Mouse (Mus musculus) kidney, postnatal 0 days (tissue): ENCODE data around the gene Nanp. TPM values are rescaled to one million over a fixed set of nuclear protein-coding genes. Genes with fewer than 3 reads are reported as not detected.

Source experiments
- ATAC-seq: fragments of 200-750 bp; cut with Nextera tagmentation; replicated peaks from 2 replicates; pipeline ENCODE4 v1.8.0; 2017; ENCODE audit warnings: low read depth, moderate number of reproducible peaks, moderate TSS enrichment, moderate library complexity; ENCODE audit not compliant: low FRiP score
- DNase-seq: peaks from one replicate; pipeline ENCODE4 v3.0.0-alpha.2; 2016; ENCODE audit warnings: low spot score
- H3K27ac ChIP-seq: fragments of 300-500 bp; sonication (generic); 2 replicates; pipeline ENCODE4 v1.5.1; 2014; ENCODE audit warnings: mild to moderate bottlenecking
- H3K27me3 ChIP-seq: fragments of 300-500 bp; sonication (generic); 2 replicates; pipeline ENCODE4 v1.6.1; 2014; ENCODE audit warnings: low read length, mixed read lengths; ENCODE audit not compliant: insufficient read depth
- H3K36me3 ChIP-seq: fragments of 300-500 bp; sonication (generic); 2 replicates; pipeline ENCODE4 v1.6.1; 2014; ENCODE audit warnings: low read length, mixed read lengths; ENCODE audit not compliant: insufficient read depth
- H3K4me1 ChIP-seq: fragments of 300-500 bp; sonication (generic); replicated peaks from 2 replicates; pipeline ENCODE4 v1.6.1; 2014; ENCODE audit warnings: antibody characterized with exemption, low read length, mixed read lengths; ENCODE audit not compliant: insufficient read depth
- H3K4me2 ChIP-seq: fragments of 300-500 bp; sonication (generic); 2 replicates; pipeline ENCODE4 v1.6.1; 2014; ENCODE audit warnings: mild to moderate bottlenecking, low read length, moderate library complexity, mixed read lengths
- H3K4me3 ChIP-seq: fragments of 300-500 bp; sonication (generic); replicated peaks from 2 replicates; pipeline ENCODE4 v1.5.1; 2014; ENCODE audit warnings: low read depth, low read length
- H3K9ac ChIP-seq: fragments of 300-500 bp; sonication (generic); 2 replicates; pipeline ENCODE4 v1.6.1; 2014; ENCODE audit warnings: low read depth, low read length
- H3K9me3 ChIP-seq: fragments of 300-500 bp; sonication (generic); replicated peaks from 2 replicates; pipeline ENCODE4 v1.6.1; 2016; ENCODE audit warnings: low read length, inconsistent platforms, mixed read lengths
- CTCF ChIP-seq: IDR thresholded peaks from 2 replicates; pipeline ENCODE4 v1.5.1; 2016; ENCODE audit warnings: antibody characterized with exemption, low read depth, mild to moderate bottlenecking, moderate library complexity
- WGBS: fragments of 180-500 bp; shearing (Covaris S2); extraction: QIAGEN DNeasy Blood & Tissue Kit; methylation state at CpG from one replicate; pipeline ENCODE4 v1.1.7; 2014; 5-methylcytosine and 5-hydroxymethylcytosine counted together
- polyA plus RNA-seq: library from polyadenylated mRNA; unstranded; fragments of >200 nt; fragmentation: Nextera tagmentation; extraction: Ambion mirVana; gene quantifications from 2 replicates; pipeline ENCODE4 v1.2.1, GENCODE M21; 2015

Gene Nanp
- polyA plus RNA-seq, 1 experiment from 2014 or later = 48.1 TPM

DNA sequence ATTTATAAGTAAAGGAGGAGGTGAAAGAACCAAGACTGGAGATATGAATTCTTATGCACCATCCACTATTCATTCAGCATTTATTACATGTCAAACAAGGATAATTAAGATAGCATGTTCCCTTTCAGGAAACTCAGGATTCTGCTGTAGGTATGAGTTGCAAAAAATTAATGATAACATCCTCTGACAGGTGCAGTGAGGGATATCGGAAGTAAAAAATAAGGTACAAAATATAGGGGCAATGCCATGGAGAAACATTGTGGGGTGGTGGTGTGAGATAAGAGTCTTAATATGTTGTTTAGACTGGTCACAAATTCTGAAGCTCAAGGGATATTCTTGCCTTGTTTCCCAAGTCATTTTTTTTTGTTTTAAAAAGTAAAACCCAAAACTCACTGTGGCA, 1.9 kb downstream of the Nanp start:
- ATAC-seq (no peak), DNase-seq (no peak)
- Histone ChIP-seq H3K4me2 (no peak overlapping the region), H3K4me1 (0 out of 2 replicates have a peak, but pooled peaks cover 7% of the 10 kb centered on the region), H3K27ac (no peak overlapping the region), H3K9me3 (no peaks in the 10 kb centered on the region), H3K27me3 (no peaks in the 10 kb centered on the region), H3K36me3 (no peaks in the 10 kb centered on the region), H3K9ac (no peak overlapping the region), H3K4me3 (no peak overlapping the region)
- 93% methylated on average over 1 of the region's 1 CpGs for WGBS
- TF ChIP-seq CTCF = no peak

DNA sequence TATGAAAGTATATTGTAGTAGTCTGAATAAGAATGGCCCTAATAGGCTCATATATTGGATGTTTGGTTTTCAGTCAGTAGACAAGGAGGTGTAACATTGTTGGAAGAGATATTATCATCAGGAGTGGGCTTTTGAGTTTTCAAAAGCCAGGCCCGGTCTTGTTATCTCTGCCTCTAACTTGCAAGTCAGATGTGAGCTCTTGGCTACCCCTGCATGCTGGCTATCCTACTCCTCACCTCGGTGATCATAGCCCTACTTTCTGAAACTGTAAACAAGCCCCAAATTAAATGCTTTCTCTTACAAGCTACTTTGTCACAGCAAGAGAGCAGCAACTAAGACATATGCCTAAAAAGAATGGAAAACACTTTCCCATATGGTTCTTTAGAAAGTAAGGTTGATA, 2.5 kb downstream of the Nanp start:
- 0 out of 2 replicates have a peak, but pooled peaks cover 7% of the 10 kb centered on the region for H3K4me1 ChIP-seq
- H3K36me3 ChIP-seq = no peaks in the 10 kb centered on the region
- DNase-seq = no peak
- no peak overlapping the region for H3K27ac ChIP-seq
- no peak for ATAC-seq
- no peak overlapping the region for H3K9ac ChIP-seq
- TF ChIP-seq CTCF = no peak
- no peak overlapping the region for H3K4me2 ChIP-seq
- no peaks in the 10 kb centered on the region for H3K9me3 ChIP-seq
- WGBS = 93% methylated on average over 2 of the region's 2 CpGs
- H3K4me3 ChIP-seq = no peak overlapping the region
- no peaks in the 10 kb centered on the region for H3K27me3 ChIP-seq

DNA sequence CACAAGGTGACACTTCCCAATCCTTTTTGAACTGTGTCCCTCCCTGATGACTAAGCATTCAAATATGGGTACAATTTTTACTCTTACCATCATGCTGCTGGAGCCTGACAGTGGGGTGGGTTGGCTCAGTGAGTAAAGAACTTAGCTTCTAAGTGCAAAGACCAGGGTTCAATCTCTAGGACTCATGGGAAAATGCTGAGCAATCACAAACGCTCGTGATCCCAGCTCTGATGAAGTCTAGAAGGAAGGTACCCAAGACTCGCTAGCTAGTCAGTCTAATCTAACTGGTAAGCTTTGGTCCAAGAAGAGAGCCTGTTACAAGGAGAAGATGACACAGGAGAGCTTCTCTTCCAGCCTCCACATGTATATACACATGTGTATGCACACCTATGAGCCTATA, 4.8 kb downstream of the Nanp start:
- H3K27ac ChIP-seq = no peak overlapping the region
- H3K4me3 ChIP-seq = no peak overlapping the region
- no peaks in the 10 kb centered on the region for H3K27me3 ChIP-seq
- ATAC-seq = no peak
- H3K36me3 ChIP-seq = no peaks in the 10 kb centered on the region
- TF ChIP-seq CTCF = no peak
- WGBS = 91% methylated on average over 3 of the region's 3 CpGs
- H3K4me1 ChIP-seq = 0 out of 2 replicates have a peak, but pooled peaks cover 7% of the 10 kb centered on the region
- H3K4me2 ChIP-seq = no peak overlapping the region
- H3K9ac ChIP-seq = no peak overlapping the region
- no peaks in the 10 kb centered on the region for H3K9me3 ChIP-seq
- no peak for DNase-seq

DNA sequence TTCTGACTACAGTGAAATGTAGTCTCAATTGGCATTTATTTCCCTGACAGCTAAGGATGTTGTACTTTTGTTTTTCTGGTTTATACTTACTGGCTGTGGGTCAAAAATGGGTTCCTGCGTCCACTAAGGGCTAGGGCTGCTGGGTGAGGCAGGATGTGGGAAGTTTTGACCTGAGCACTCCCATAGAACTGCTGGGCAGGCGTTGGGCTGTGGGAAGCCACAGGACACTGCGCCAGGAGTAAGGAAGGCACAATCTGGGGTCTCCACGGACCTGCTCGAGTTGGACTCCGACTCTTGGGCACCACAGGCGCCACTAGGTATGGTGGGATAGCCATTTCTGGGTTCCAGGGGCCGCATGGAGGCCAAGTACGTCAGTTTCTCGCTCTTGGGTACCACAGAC, 18.0 kb downstream of the Nanp start:
- TF ChIP-seq CTCF = no peak
- no peaks in the 10 kb centered on the region for H3K9me3 ChIP-seq
- no peak overlapping the region for H3K27ac ChIP-seq
- H3K4me3 ChIP-seq = no peak overlapping the region
- H3K9ac ChIP-seq = no peak overlapping the region
- H3K36me3 ChIP-seq = no peaks in the 10 kb centered on the region
- no peaks in the 10 kb centered on the region for H3K4me1 ChIP-seq
- H3K27me3 ChIP-seq = no peaks in the 10 kb centered on the region
- 89% methylated on average over 10 of the region's 10 CpGs for WGBS
- no peak overlapping the region for H3K4me2 ChIP-seq
- ATAC-seq (no peak), DNase-seq (no peak)

DNA sequence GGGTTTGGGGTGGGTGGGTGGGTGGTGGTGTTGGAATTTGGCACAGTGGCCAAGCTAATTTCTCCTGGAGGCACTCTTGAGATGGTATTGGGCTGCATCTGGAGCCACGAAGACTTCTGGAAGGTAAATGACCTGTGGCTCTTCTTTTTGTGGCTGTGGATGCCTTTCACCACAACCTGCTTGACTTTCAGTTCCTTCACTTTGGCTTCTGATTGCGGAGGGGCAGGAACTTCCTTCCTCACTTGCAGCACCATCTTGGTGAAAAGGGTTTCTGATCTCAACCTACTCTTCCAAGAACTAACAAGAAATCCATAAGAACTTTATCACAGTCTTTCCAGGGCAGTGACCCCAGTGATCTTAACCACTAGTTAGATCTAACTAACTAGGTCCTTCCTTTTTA, 23.9 kb downstream of the Nanp start:
- Histone ChIP-seq H3K4me3 (no peak overlapping the region), H3K27ac (no peak overlapping the region), H3K27me3 (no peaks in the 10 kb centered on the region), H3K36me3 (no peaks in the 10 kb centered on the region), H3K9me3 (no peaks in the 10 kb centered on the region), H3K4me1 (no peaks in the 10 kb centered on the region), H3K4me2 (no peak overlapping the region), H3K9ac (no peak overlapping the region)
- WGBS = 89% methylated on average over 2 of the region's 2 CpGs
- no peak for ATAC-seq
- DNase-seq = no peak
- TF ChIP-seq CTCF = no peak

DNA sequence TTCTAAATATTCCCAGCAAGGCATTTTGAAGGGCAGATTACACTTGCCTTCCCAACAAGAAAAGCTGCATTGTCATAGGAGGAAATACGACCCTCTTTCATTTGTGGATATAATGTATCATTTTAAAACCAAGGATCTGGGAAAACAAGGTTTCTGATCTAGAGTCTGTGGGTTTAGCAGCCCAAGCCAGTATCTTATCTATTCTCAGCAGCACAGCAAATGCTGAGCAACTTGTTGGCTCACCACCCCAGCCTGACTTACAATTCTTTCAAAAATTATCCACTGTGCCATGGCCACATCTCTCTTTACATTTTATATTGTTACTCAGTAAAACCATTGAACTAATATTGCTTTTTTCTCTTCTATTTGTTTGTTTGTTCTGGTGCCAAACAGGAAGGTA, 27.9 kb downstream of the Nanp start:
- no peak for DNase-seq
- no peak overlapping the region for H3K4me2 ChIP-seq
- WGBS = 60% methylated on average over 1 of the region's 1 CpGs
- H3K27ac ChIP-seq = no peak overlapping the region
- H3K9me3 ChIP-seq = no peaks in the 10 kb centered on the region
- no peak for ATAC-seq
- no peak overlapping the region for H3K9ac ChIP-seq
- H3K36me3 ChIP-seq = no peaks in the 10 kb centered on the region
- H3K27me3 ChIP-seq = no peaks in the 10 kb centered on the region
- no peak for TF ChIP-seq CTCF
- no peak overlapping the region for H3K4me3 ChIP-seq
- H3K4me1 ChIP-seq = no peaks in the 10 kb centered on the region

DNA sequence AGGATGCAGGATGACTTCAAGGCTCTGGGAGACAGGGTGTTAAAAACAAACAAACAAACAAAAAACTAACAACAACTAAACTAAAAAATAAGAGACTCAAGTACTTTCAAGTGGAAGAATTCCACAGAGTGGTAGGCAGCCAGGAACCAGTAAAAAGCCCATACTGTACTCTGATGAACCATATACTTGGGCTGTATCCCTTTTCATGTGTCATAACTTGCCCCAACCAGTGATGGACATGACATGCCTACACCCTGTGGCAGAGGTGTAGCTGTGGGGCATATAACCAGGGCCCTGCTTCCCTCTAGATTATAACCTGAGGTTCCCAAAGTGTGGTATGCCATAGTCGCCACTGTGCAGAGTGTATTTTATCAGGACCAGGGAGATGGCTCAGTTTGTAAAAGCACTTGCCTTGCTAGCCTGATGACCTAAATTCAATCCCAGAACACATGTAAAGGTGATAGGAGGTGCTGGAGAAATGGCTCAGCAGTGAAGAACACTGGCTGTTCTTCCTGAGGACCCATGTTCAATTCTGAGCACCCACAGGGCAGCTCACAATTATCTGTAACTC, 29.6 kb downstream of the Nanp start:
- DNase-seq = no peak
- Histone ChIP-seq H3K27ac (no peak overlapping the region), H3K4me2 (peak overlapping the region; percentile 90), H3K9me3 (no peaks in the 10 kb centered on the region), H3K4me1 (no peaks in the 10 kb centered on the region), H3K27me3 (no peaks in the 10 kb centered on the region), H3K4me3 (peak overlapping the region; percentile 63), H3K9ac (peak overlapping the region; percentile 69; the same call in 1 of the 2 replicates), H3K36me3 (no peaks in the 10 kb centered on the region)
- TF ChIP-seq CTCF = no peak
- peak; percentile 47 for ATAC-seq
- 82% methylated on average over 1 of the region's 1 CpGs for WGBS
